Mouse (Mus musculus) kidney, postnatal 4 days (tissue): Measurements from ENCODE around the gene Rpain.

Source experiments
- DNase-seq, 2 experiments: peaks; one replicate each; pipeline ENCODE4 v3.0.0; 2021; ENCODE audit warnings: mixed read lengths in 2 of 2

The Rpain gene

GRCm38 (mm10) chr11:70969821-70970559 is at the start of gene Rpain, which contains the start of gene Nup88:
Rpain (plus strand) TSS chr11:70970213.
Nup88 (minus strand) TSS chr11:70969973.
- DNase-seq = peak; percentile 93 to 96

- DNase-seq = no peak
Measured at GRCm38 (mm10) chr11:70931461-70931860, 38.6 kb upstream of the Rpain start.

GRCm38 (mm10) chr11:70935316-70935715 is 34.7 kb upstream of the Rpain start:
- no peak for DNase-seq

GRCm38 (mm10) chr11:70942596-70942995 is 27.4 kb upstream of the Rpain start:
- no peak for DNase-seq

- no peak for DNase-seq
Measured at GRCm38 (mm10) chr11:70943651-70944050, 26.4 kb upstream of the Rpain start.

- no peak for DNase-seq
Measured at GRCm38 (mm10) chr11:70944935-70945817, 24.8 kb upstream of the Rpain start.

GRCm38 (mm10) chr11:70954711-70955110 is 15.3 kb upstream of the Rpain start:
- DNase-seq = no peak

- no peak for DNase-seq
Measured at GRCm38 (mm10) chr11:70960786-70961554, 9.0 kb upstream of the Rpain start.

GRCm38 (mm10) chr11:70964222-70964907 is 5.6 kb upstream of the Rpain start:
- no peak for DNase-seq

- DNase-seq = no peak
Measured at GRCm38 (mm10) chr11:70969271-70969794, 680 bp upstream of the Rpain start.

GRCm38 (mm10) chr11:70970560-70971540 is 837 bp downstream of the Rpain start:
- no peak for DNase-seq

GRCm38 (mm10) chr11:70972586-70972985 is 2.6 kb downstream of the Rpain start:
- no peak for DNase-seq

GRCm38 (mm10) chr11:70973947-70974346 is 3.9 kb downstream of the Rpain start:
- peak; percentile 22 to 41 for DNase-seq

- DNase-seq = no peak
Measured at GRCm38 (mm10) chr11:70975193-70975592, 5.2 kb downstream of the Rpain start.

- DNase-seq = no peak
Measured at GRCm38 (mm10) chr11:70977293-70977692, 7.3 kb downstream of the Rpain start.

GRCm38 (mm10) chr11:70980232-70980631 is 10.2 kb downstream of the Rpain start:
- no peak for DNase-seq

GRCm38 (mm10) chr11:70980751-70981510 is 10.9 kb downstream of the Rpain start:
- no peak for DNase-seq

GRCm38 (mm10) chr11:70982030-70982429 is 12.0 kb downstream of the Rpain start:
- no peak for DNase-seq

GRCm38 (mm10) chr11:70982557-70983228 is 12.7 kb downstream of the Rpain start, which contains the start of gene C1qbp:
C1qbp (minus strand) TSS chr11:70983026.
- DNase-seq = peak; percentile 98
